Mouse (Mus musculus): ENCODE data around the gene Tifa.

The Tifa gene

DNA sequence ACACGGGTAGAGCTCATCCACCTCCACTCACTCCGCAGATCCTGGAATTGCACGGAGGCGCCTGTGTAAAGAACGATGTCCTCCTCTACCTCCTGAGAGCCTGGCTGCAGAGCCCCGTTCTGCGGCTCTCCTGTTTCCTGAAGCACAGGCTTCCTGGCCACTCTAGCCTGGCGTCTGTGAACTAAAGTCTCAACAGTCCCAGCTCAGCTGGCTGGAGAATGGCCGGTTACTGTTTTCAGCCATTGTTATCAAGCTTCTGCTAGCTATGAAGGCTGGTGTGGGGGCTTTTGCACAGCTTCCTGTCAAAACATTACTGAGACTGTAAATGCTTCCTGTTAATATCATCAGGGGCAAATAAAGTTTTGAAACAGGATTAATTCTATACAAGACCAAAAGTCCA, 82.0 kb downstream of the Tifa start:
- DNase-seq, result no peak

DNA sequence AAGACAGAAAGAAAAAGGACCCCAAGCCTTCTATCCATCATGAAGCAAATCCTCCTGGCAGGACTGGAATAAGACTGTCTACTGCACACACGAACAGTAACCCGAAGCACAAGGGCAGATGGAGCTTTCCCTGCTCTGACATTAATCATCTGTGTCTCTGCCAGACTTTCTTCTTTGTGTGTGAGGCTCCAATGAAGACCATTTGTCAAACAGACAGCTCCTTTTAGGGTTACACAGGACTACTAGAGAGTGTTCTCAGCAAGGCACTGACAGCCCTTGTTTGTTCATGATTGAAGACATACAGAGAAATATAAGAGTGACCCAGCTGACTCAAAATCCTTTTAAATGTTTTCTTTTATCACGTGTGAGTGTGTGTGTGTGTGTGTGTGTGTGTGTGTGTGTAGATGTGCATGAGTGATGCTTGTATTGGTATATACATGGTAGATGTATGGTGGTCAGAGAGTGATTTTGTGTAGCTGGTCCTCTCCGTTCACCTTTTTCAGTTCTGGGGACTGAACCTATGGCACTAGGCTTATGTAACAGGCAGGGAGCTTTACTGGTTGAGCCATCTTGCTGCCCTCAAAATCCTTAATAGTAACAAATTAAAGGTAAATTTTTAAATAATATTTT, 84.8 kb downstream of the Tifa start:
- DNase-seq, result no peak

DNA sequence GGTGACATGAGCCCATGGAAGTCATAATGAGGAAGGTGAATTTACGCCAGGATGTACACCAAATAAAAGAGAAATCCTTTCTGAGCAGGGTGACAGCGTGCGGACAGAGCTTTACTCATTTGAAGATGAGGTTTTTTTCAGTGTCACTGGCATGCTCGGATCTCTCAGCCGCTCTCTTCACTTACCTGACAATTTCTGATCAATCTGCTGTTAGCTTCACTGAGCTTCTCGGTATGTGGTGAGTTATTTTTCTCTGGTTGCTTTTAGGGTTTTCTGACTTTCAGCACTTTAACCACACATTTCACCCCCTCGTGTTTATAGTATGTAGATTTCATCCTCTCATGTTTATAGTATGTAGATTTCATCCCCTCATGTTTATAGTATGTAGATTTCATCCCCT, 85.5 kb downstream of the Tifa start:
- no peak for DNase-seq

DNA sequence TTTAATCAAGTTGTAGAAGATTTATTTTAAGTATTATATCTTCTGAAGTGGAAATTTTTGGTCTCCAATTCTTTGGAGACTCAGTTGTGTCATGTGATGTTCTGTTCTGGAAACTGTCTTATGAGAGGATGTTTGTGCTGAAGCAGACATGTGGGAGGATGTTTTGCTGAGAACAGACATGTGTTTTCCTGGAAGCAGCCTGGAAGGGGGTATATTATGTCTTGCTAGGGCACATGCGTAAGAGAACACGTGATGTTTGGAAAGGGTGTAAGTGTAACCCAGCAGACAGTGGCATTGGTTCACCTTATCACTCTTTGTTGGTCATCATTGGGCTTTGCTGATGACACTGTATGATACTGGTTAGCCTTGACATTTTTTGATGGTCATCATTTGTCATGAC, 85.9 kb downstream of the Tifa start:
- DNase-seq, result no peak

DNA sequence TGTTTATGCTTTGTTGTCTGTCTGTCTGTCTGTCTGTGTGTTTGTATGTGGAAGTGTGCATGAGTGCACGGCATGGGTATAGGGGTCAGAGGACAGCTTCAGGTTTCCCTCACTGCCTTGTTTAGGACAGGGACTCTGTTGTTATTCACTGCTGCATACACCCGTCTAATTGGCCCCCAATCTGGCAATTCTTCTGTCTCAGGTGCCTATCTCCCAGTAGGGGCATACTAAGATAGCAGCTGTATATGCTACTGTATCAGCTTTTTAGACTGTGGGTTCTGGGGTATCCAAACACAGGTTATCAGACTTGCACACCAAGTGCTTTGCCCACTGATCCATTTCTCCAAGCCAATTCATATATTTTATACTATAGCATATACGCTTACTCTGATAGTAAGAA, 90.4 kb downstream of the Tifa start:
- no peak for DNase-seq

DNA sequence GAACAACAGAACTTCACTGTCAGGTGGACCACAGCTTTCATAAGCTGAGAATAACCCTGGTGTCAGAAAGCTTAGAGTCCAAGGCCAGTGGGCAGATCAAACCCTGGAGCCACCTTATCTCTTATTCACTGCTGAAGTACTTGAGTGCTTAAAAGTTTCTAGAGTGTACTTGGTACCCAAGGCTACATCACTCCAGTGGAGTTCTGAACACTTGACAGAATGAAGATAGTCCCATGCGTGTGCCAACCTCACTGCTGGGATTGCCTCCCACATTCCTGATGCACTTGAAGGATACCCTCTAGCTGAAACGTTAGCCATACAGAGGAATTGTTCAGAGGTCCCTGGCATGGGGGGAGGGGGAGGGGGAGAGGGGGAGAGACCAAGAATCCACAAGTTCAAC, 92.1 kb downstream of the Tifa start:
- no peak for DNase-seq
